Mouse (Mus musculus) neural tube, embryonic 15.5 days (tissue): ENCODE measurements around the gene Psg16. TPM values are rescaled to one million over a fixed set of nuclear protein-coding genes. Genes with fewer than 3 reads are reported as not detected.

ENCODE experiments used
- ATAC-seq: fragments of 200-750 bp; cut with Nextera tagmentation; 2 replicates; pipeline ENCODE4 v1.8.0; 2017; ENCODE audit warnings: mild to moderate bottlenecking, moderate TSS enrichment, moderate library complexity; ENCODE audit not compliant: low FRiP score
- H3K27ac ChIP-seq: fragments of 300-500 bp; sonication (generic); replicated peaks from 2 replicates; pipeline ENCODE4 v1.5.1; 2015; ENCODE audit warnings: mild to moderate bottlenecking, inconsistent platforms
- H3K27me3 ChIP-seq: fragments of 300-500 bp; sonication (generic); replicated peaks from 2 replicates; pipeline ENCODE4 v1.6.1; 2015; ENCODE audit warnings: inconsistent platforms
- H3K36me3 ChIP-seq: fragments of 300-500 bp; sonication (generic); 2 replicates; pipeline ENCODE4 v1.6.1; 2015; ENCODE audit warnings: inconsistent platforms
- H3K4me1 ChIP-seq: fragments of 300-500 bp; sonication (generic); 2 replicates; pipeline ENCODE4 v1.6.1; 2015; ENCODE audit warnings: inconsistent platforms
- H3K4me2 ChIP-seq: fragments of 300-500 bp; sonication (generic); 2 replicates; pipeline ENCODE4 v1.6.1; 2015; ENCODE audit warnings: inconsistent platforms, mild to moderate bottlenecking, moderate library complexity
- H3K4me3 ChIP-seq: fragments of 300-500 bp; sonication (generic); replicated peaks from 2 replicates; pipeline ENCODE4 v1.5.1; 2015; ENCODE audit warnings: mild to moderate bottlenecking, inconsistent platforms
- H3K9ac ChIP-seq: fragments of 300-500 bp; sonication (generic); replicated peaks from 2 replicates; pipeline ENCODE4 v1.6.1; 2015; ENCODE audit warnings: mild to moderate bottlenecking, inconsistent platforms
- H3K9me3 ChIP-seq: fragments of 300-500 bp; sonication (generic); replicated peaks from 2 replicates; pipeline ENCODE4 v1.6.1; 2016; ENCODE audit warnings: inconsistent platforms
- WGBS: fragments of 180-500 bp; shearing (Covaris S2); methylation state at CpG from one replicate; pipeline ENCODE4 v1.1.7; 2015; ENCODE audit warnings: mixed read lengths; 5-methylcytosine and 5-hydroxymethylcytosine counted together
- polyA plus RNA-seq: library from polyadenylated mRNA; unstranded; fragments of >200 nt; fragmentation: Nextera tagmentation; extraction: Ambion mirVana; gene quantifications from 2 replicates; pipeline ENCODE4 v1.2.1, GENCODE M21; 2015

Psg16 gene
- polyA plus RNA-seq, 1 experiment from 2014 or later = 2.9 TPM

- H3K4me1 ChIP-seq = peaks cover 4% of the 10 kb centered on the region; the same call in 1 of the 2 replicates
- WGBS = 95% methylated on average over 7 of the region's 7 CpGs
- ATAC-seq = no peak
- no peak overlapping the region for H3K27ac ChIP-seq
- H3K36me3 ChIP-seq = peaks cover 11% of the 10 kb centered on the region
- H3K4me3 ChIP-seq = no peak overlapping the region
- no peaks in the 10 kb centered on the region for H3K27me3 ChIP-seq
- no peak overlapping the region for H3K9ac ChIP-seq
- H3K4me2 ChIP-seq = no peak overlapping the region
- H3K9me3 ChIP-seq = no peaks in the 10 kb centered on the region
These were observed 34.5 kb upstream of the Psg16 start for GRCm38 (mm10) chr7:17039373-17039772.

- H3K9me3 ChIP-seq = no peaks in the 10 kb centered on the region
- H3K36me3 ChIP-seq = 0 out of 2 replicates have a peak, but pooled peaks cover 2% of the 10 kb centered on the region
- no peak overlapping the region for H3K4me3 ChIP-seq
- H3K9ac ChIP-seq = no peak overlapping the region
- no peaks in the 10 kb centered on the region for H3K27me3 ChIP-seq
- no peak for ATAC-seq
- H3K4me1 ChIP-seq = no peaks in the 10 kb centered on the region
- no peak overlapping the region for H3K27ac ChIP-seq
- H3K4me2 ChIP-seq = no peak overlapping the region
- 51% methylated on average over 1 of the region's 1 CpGs for WGBS
These were observed 28.1 kb upstream of the Psg16 start for GRCm38 (mm10) chr7:17045743-17046142.

GRCm38 (mm10) chr7:17047041-17047682, 26.7 kb upstream of the Psg16 start:
- no peaks in the 10 kb centered on the region for H3K9me3 ChIP-seq
- 0 out of 2 replicates have a peak, but pooled peaks cover 2% of the 10 kb centered on the region for H3K36me3 ChIP-seq
- H3K27me3 ChIP-seq = no peaks in the 10 kb centered on the region
- no peak overlapping the region for H3K27ac ChIP-seq
- H3K4me1 ChIP-seq = no peaks in the 10 kb centered on the region
- H3K4me3 ChIP-seq = no peak overlapping the region
- 90% methylated on average over 5 of the region's 5 CpGs for WGBS
- no peak for ATAC-seq
- H3K9ac ChIP-seq = no peak overlapping the region
- H3K4me2 ChIP-seq = no peak overlapping the region

GRCm38 (mm10) chr7:17048431-17049190, 25.2 kb upstream of the Psg16 start:
- H3K4me3 ChIP-seq = no peak overlapping the region
- H3K27ac ChIP-seq = no peak overlapping the region
- H3K4me2 ChIP-seq = no peak overlapping the region
- H3K9me3 ChIP-seq = no peaks in the 10 kb centered on the region
- WGBS = 83% methylated on average over 10 of the region's 10 CpGs
- no peaks in the 10 kb centered on the region for H3K27me3 ChIP-seq
- ATAC-seq = no peak
- no peaks in the 10 kb centered on the region for H3K4me1 ChIP-seq
- no peak overlapping the region for H3K9ac ChIP-seq
- H3K36me3 ChIP-seq = peaks cover 1% of the 10 kb centered on the region; the same call in 1 of the 2 replicates

GRCm38 (mm10) chr7:17050491-17050890, 23.3 kb upstream of the Psg16 start:
- H3K4me1 ChIP-seq = peaks cover under 1% of the 10 kb centered on the region; the same call in 1 of the 2 replicates
- WGBS = 76% methylated on average over 11 of the region's 11 CpGs
- H3K4me2 ChIP-seq = no peak overlapping the region
- H3K4me3 ChIP-seq = no peak overlapping the region
- H3K27ac ChIP-seq = no peak overlapping the region
- H3K9me3 ChIP-seq = no peaks in the 10 kb centered on the region
- no peaks in the 10 kb centered on the region for H3K27me3 ChIP-seq
- no peak for ATAC-seq
- H3K36me3 ChIP-seq = no peaks in the 10 kb centered on the region; the same call in 1 of the 2 replicates
- no peak overlapping the region for H3K9ac ChIP-seq

- H3K4me1 ChIP-seq = peaks cover 6% of the 10 kb centered on the region
- WGBS = 11% methylated on average over 17 of the region's 17 CpGs
- H3K9me3 ChIP-seq = no peaks in the 10 kb centered on the region
- ATAC-seq = no peak
- H3K27ac ChIP-seq = no peak overlapping the region
- no peaks in the 10 kb centered on the region; the same call in 1 of the 2 replicates for H3K36me3 ChIP-seq
- no peak overlapping the region for H3K4me3 ChIP-seq
- no peaks in the 10 kb centered on the region for H3K27me3 ChIP-seq
- H3K9ac ChIP-seq = no peak overlapping the region
- H3K4me2 ChIP-seq = no peak overlapping the region
These were observed 22.8 kb upstream of the Psg16 start for GRCm38 (mm10) chr7:17050933-17051594.

- Histone ChIP-seq H3K4me1 (peaks cover 28% of the 10 kb centered on the region), H3K36me3 (no peaks in the 10 kb centered on the region; the same call in 1 of the 2 replicates), H3K27me3 (no peaks in the 10 kb centered on the region), H3K4me3 (no peak overlapping the region), H3K9me3 (no peaks in the 10 kb centered on the region), H3K4me2 (no peak overlapping the region), H3K9ac (no peak overlapping the region), H3K27ac (no peak overlapping the region)
- 91% methylated on average over 16 of the region's 16 CpGs for WGBS
- no peak for ATAC-seq
These were observed 19.4 kb upstream of the Psg16 start for GRCm38 (mm10) chr7:17054325-17054989.

- Histone ChIP-seq H3K27ac (0 out of 2 replicates have a peak overlapping the region, but pooled peaks have one; percentile 13), H3K9ac (peak overlapping the region; percentile 50; the same call in 1 of the 2 replicates), H3K4me2 (peak overlapping the region; percentile 88), H3K36me3 (no peaks in the 10 kb centered on the region; the same call in 1 of the 2 replicates), H3K4me3 (peak overlapping the region; percentile 51), H3K9me3 (no peaks in the 10 kb centered on the region), H3K4me1 (peaks cover 38% of the 10 kb centered on the region), H3K27me3 (no peaks in the 10 kb centered on the region)
- ATAC-seq = peak; percentile 13
- 94% methylated on average over 4 of the region's 4 CpGs for WGBS
These were observed 18.4 kb upstream of the Psg16 start for GRCm38 (mm10) chr7:17055287-17055946.

GRCm38 (mm10) chr7:17056081-17056581, 17.7 kb upstream of the Psg16 start:
- Histone ChIP-seq H3K9ac (peak overlapping the region; percentile 50), H3K4me3 (peak overlapping the region; percentile 51), H3K4me1 (peaks cover 45% of the 10 kb centered on the region), H3K9me3 (no peaks in the 10 kb centered on the region), H3K36me3 (no peaks in the 10 kb centered on the region; the same call in 1 of the 2 replicates), H3K27ac (peak overlapping the region; percentile 82), H3K4me2 (peak overlapping the region; percentile 88), H3K27me3 (no peaks in the 10 kb centered on the region)
- peak; percentile 87 for ATAC-seq
- 2% methylated on average over 40 of the region's 42 CpGs for WGBS

- Histone ChIP-seq H3K4me2 (peak overlapping the region; percentile 88), H3K9ac (peak overlapping the region; percentile 50), H3K27me3 (no peaks in the 10 kb centered on the region), H3K27ac (peak overlapping the region; percentile 82), H3K4me1 (peaks cover 51% of the 10 kb centered on the region), H3K9me3 (no peaks in the 10 kb centered on the region), H3K4me3 (peak overlapping the region; percentile 51), H3K36me3 (no peaks in the 10 kb centered on the region; the same call in 1 of the 2 replicates)
- ATAC-seq = peak; percentile 36; the same call in 1 of the 2 replicates
- 35% methylated on average over 14 of the region's 14 CpGs for WGBS
These were observed 17.0 kb upstream of the Psg16 start for GRCm38 (mm10) chr7:17056601-17057523.
